Mouse (Mus musculus): Measurements from ENCODE around the gene 4930404H24Rik.

The 4930404H24Rik gene

DNA sequence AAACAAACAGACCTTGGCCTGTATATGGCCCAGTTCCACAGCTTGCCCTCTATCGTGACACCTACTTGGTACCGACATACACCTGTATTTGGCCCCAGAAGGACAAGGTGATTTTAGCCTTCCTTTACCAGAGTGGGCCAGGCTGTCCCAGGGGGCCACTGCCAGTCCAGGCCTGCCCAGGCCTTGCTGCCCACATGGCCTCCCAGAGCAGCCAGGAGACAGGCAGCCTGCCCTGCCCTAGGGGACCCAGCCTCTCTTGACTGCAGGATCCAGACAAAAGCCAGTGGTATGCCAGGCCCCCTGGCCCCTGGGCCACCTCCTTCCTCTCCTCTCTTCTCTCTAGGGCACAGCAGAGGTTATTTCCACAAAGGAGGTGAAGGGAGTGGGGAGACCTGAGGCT lies 15.4 kb downstream of the 4930404H24Rik start:
- CTCF ChIA-PET = no interaction called here

DNA sequence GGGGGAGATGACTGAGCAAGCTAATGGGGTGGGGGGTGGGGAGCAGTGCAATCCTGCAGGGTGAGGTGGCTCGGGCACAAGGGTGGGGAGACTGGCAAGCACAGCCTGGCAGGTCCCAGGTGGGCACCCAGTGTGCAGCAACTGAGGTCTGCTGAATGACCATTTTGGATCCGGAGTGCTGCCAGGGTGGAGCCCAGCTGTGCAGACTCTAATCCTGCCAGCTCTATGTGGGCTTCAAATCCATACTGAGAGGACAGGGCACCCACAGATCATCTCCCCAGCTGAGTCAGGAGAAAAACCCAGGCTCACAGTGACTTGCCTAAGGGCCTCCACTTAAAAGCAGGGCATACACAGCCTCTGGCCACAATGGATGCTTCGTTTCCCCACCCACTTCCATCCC lies 15.8 kb downstream of the 4930404H24Rik start:
- CTCF ChIA-PET = no interaction called here

DNA sequence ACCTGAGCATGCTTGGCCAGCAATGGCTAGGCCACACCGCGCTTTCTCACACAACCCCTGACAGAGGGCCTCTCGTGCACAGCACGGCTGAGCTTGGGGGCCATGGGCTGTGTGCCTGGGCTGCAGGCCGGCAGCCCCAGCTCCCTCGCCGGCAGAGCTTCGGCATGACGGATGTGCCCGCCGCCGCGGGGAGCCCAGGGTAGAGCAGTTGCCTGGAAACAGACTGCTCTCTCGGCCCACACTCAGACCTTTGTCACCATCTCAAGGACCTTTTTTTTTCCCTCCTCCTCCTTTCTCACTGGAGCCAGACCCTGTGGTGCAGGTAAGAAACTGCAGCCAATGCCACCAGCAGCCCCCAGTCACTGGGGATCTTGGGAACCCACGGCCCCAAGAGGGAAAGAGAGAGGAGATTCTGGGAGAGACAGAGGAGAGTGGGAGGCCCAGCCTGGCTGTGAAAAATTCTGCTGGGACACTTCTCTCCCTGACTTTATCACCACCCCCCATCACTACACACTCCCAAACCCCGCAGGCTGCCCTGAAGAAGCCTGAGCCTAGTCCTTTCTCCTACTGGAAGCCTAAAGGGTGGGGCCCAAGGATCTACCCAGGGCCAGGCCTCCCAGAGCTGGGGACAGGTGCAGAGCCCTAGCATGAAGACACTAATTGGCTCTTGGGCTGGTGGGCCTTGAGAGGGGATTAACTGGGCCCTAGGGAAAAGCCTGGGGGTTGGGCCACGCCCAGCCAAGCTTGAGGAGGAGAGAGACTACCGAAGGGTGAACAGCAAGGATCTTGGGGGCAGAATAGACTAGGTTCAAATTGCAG lies 16.8 kb downstream of the 4930404H24Rik start:
- CTCF ChIA-PET = no interaction called here

- CTCF ChIA-PET = no interaction called here
Observed at GRCm38 (mm10) chr2:153510136-153510535, 17.5 kb downstream of the 4930404H24Rik start.

GRCm38 (mm10) chr2:153511562-153511961 lies 19.0 kb downstream of the 4930404H24Rik start:
- CTCF ChIA-PET = interaction anchor here (0.6 kb wide), 1 partner anchor 1870 kb away, joined by 5 read pairs; no protein-coding TSS in a partner anchor

GRCm38 (mm10) chr2:153512416-153513323 lies 20.1 kb downstream of the 4930404H24Rik start:
- CTCF ChIA-PET = no interaction called here

GRCm38 (mm10) chr2:153513983-153514382 lies 21.4 kb downstream of the 4930404H24Rik start:
- CTCF ChIA-PET = no interaction called here

DNA sequence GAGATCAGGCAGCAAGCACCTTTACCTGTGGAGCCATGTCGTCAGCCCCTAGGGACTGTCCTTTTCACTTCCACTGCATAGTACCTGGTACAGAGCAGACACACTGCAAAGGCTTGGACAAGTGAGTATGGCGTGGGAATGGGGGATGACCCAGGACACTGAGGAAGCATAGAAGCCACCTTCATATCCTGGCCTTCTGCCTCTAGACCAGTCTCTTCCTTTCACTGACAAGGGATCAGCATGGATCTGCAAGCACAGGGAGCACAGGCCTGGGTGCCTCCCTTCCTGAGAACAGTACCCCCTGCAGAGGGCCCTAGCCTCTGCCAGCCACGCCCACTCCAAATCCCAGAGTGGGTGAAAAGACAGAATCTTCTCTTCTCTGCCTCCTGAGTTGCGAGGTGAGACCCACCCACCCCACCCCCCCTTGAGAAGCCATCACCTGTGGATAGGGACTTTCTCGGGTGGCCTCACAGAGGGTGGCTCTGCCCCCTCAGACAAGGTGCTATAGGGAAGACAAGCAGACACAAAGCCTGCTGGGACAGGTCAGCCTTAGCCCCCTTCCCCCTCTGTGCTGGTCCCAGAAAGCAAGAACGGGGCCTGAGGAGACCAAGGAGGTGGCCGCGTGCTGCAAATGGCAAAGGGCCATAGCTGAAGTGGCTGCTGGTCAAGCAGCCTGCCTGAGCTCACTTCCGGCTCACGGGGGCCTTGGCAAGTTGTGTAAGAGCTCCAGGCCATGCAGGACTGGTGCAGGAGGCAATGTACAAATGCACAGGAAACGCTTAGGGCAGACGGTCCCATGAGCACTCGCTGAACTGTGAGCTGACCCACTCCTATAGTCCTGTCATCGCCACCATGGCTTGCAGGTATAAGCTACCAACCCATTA lies 22.1 kb downstream of the 4930404H24Rik start:
- CTCF ChIA-PET = no interaction called here

DNA sequence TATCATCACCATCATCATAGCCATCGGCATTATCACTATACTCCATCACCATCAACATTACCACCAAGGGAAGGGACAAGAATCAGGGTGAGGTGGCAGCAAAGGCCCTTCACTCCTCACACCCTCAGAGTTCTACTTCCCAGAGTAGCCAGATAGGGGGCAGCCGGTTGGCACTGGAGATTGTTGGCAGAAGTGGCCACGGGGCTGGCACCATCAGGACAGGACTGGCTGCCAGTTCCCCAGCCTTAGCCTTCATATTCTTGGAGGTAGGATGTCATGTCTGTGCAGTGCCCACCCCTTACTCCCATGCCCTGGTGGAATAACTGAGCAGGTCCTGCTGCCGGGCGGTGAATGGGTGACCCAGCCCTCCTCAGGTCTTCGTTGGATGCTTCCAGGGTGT lies 23.0 kb downstream of the 4930404H24Rik start:
- CTCF ChIA-PET = no interaction called here

- CTCF ChIA-PET = interaction anchor here (0.6 kb wide), 1 partner anchor 73 kb away, joined by 5 read pairs; no protein-coding TSS in a partner anchor
Observed at GRCm38 (mm10) chr2:153516961-153517360, 24.4 kb downstream of the 4930404H24Rik start.

DNA sequence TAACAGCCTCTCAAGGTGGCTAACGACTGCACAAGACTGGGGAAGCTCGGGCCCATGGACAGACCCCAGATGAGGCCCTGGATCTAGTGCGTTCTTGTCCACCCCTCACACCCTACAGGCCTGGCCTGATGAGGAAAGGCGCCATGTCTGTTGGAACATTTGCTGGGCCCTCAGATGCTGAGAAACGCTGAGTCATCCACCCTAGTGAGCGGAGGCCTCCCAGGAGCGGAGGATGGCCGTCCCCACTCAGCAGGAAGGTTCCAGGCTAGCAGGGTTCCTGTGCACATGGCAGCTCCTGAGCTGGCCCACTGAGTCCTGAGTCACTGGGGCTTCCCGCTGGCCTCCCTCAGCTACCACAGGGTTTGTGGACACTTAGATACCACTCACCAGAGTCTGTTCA lies 27.5 kb downstream of the 4930404H24Rik start:
- CTCF ChIA-PET = no interaction called here

DNA sequence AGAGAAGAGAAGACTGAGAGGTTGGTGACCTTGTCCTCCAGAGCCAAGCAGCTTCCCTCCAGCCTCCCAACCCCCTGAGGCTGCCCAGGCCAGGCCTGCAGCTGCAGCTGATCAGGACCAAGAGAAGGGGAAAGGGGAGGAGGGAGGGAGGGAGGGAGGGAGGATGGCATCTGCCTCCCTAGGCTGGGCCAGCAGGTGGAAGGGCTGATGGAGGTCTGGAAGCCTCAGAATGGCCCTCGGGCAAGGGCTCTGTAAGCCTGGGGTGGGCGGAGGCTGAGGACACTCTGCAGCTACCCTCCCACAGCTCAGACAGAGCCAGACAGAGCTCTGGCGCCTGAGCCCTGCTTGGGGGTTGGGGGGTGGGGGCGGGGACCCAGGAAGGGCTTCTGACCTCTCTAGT lies 29.7 kb downstream of the 4930404H24Rik start:
- CTCF ChIA-PET = no interaction called here

DNA sequence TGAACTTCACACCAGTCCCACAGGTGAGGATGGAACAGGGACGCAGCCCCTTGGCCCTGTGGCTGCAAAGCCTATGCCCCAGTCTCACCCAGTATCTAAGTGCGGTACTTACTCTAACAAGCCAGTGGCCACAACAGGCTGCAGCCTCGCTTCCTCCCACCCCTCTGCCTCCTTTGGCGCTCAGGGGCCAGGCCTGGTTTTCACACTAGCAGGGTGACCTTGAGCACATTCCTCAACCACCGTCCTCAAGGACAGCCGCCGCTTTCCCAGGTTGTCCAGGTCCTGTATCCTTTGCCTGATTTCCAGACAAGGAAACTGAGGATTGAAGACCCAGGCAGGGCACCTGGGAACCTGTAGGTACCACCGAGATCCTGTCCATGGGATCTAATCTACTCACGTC lies 30.6 kb downstream of the 4930404H24Rik start:
- CTCF ChIA-PET = no interaction called here

DNA sequence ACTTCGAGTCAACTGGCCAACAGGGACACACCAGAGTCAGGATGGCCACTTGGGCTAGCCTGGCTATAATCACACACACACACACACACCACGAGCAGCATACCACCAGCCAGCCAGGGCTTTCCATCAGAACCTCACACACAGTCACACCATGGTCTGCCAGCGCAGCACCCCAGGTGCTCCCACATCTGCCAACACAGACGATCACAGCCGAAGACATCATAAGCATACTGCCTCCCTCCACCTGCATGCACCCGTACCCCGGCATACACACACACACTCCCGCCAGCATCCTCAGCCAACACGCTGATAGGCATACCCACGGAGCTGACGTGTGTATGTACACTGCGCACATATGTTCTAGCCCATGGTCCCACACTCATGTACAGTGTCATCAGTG lies 31.1 kb downstream of the 4930404H24Rik start:
- CTCF ChIA-PET = no interaction called here

DNA sequence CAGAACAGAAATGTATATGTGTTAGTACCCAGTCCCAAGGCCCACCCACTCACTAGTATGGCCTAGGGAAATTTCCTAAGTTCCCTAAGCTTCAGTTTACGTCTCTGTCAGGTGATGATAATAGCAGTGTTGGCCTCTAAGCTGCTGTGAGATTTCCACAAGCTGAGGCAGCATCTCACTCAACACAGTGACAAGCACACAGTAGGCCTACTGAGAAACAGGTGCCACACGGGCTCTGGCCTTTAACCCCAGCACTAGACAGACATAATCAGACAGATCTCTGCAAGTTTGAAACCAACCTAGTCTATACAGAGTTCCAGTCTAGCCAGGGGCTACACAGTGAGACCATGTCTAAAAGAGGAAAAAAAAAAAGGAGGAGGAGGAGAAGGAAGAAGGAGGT lies 32.1 kb downstream of the 4930404H24Rik start:
- CTCF ChIA-PET = no interaction called here

DNA sequence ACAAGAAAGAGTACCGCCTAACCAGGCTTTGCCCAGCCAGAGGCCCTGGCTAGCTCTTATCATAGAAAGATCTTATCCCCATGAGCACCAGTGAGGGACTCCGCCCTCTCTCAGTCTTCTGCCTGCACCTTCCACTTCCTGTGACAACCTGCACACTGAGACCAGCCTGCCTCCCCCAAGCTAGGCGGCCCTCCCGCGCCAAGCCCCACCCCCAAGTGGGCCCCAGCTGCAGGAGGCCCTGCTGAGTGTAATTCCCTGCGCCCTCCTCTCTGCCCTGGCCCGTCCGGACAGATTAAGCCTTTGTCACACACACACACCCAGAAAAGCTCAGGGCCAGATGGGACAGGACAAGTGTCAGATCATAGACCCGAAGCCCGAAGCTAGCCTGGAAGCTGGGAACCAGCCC lies 33.3 kb downstream of the 4930404H24Rik start:
- CTCF ChIA-PET = no interaction called here

- CTCF ChIA-PET = interaction anchor here (0.6 kb wide), 1 partner anchor 270 kb away, joined by 4 read pairs; no protein-coding TSS in a partner anchor
Observed at GRCm38 (mm10) chr2:153526850-153527530, 34.4 kb downstream of the 4930404H24Rik start.

DNA sequence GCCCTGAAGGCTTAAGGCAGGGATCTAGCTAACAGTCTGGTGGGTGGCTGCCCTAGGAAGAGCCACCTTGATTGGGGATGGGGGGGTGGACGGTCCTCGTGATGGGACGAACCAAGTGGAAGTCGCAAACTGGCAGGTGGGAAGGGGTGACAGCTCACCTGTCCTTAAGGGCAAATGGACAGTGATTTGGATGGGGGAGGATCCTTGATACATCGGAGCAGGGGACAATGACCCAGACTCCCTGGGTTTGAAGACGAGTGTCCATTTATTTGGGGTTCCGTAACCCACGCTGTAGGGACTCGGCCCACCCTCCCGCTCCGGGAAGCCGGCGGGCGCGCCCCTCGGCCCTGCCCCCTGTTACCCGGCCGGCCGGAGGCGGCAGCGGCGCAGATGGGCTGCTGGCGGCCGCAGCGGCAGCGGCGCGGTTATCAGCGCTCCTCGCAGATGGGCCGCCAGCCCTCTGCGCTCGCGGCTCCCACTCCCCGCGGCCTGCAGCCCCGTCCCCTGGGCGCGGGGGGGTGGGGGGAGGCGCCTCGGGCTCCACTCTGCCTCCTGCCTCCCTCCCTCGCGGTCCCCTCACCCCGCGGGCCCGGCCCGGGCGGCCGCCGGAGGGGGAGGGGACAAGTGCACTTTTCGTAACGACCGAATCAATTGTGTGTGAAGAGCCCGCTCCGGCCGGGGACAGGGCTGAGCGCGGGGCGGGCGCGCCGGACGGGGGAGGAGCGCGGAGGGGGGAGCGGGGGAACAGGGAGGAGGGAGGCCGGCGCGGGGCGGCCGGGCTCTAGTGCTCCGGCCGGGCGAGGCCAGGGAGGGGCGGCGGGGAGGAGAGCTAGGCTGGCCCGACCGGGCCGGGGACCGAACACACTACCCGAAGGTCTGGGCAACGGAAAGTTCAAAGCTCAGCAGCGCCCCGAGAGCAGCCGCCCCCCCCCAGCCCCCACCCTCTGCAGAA lies 35.3 kb downstream of the 4930404H24Rik start:
- CTCF ChIA-PET = interaction anchor here (0.6 kb wide), 1 partner anchor 271 kb away, joined by 4 read pairs; no protein-coding TSS in a partner anchor

DNA sequence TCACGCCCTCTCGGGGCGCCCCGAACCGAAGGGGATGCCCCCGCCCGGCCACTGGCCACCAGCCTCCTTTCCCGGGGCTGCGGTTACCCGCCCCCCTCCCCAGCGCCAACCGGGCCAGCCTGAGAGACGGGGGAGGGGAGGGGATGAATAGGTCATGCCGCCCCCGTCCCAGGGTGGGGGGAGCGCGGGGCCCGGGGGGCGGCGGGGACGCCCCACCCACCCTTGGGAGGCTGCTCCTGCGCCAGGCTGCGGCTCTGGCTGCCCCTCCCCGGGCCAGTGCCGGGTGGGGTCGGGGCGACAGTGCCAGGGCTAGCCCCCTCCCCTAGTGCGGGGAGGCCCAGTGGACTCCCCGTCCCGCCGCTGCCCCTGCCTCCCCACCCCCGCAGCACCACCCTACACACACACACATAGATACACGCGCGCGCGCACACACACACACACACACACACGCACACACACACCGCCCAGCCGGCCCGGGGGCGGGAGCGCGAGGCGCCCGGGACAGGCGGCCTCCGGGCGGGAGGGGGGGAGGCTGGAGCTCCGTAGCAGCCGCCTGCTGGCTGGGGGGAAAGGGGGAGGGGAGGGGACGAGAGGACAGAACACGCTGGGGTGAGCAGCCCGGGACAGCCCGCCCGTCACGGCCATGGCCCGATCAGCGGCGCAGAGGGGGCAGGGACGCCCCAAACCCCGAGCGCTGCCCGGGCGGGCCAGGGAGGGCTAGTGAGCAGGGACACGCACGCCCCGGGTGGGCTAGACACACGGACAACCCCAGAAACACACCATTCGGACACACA lies 36.2 kb downstream of the 4930404H24Rik start:
- CTCF ChIA-PET = interaction anchor here (0.6 kb wide), 1 partner anchor 33 kb away, joined by 5 read pairs; no protein-coding TSS in a partner anchor

Data from spleen, embryonic (tissue).